Mouse (Mus musculus) lung, adult 2 months (tissue): Measurements from ENCODE around the gene Hivep2.

Experiments
- CTCF ChIP-seq: fragments of 200-500 bp; IDR thresholded peaks from 2 replicates; pipeline ENCODE4 v1.5.1; 2011; ENCODE audit warnings: mild to moderate bottlenecking, low read length, control low read depth; ENCODE audit not compliant: insufficient read depth
- POLR2A ChIP-seq: fragments of 200-500 bp; IDR thresholded peaks from 2 replicates; pipeline ENCODE4 v1.6.1; 2011; ENCODE audit warnings: low read depth, mild to moderate bottlenecking, control low read depth, low read length, borderline replicate concordance; ENCODE audit errors: extremely low read depth

GRCm38 (mm10) chr10:14116978-14117377 is 151.1 kb downstream of the Hivep2 start:
- TF ChIP-seq CTCF: no peak
- TF ChIP-seq POLR2A: no peak
